Mouse (Mus musculus) hematopoietic stem cell, adult 5-6 weeks (primary cell): Measurements from ENCODE around the gene Ap4m1. TPM values are rescaled to one million over a fixed set of nuclear protein-coding genes. Genes with fewer than 3 reads are reported as not detected.

Experiments used
- ATAC-seq, 2 experiments: fragments of 125-278 bp in 1 of 2; replicated peaks in 1 of 2; 2 replicates each; pipeline ENCODE4 v1.8.0; 2016 to 2017; ENCODE audit warnings: inconsistent platforms in 2 of 2, mild to moderate bottlenecking in 2 of 2, moderate number of reproducible peaks in 2 of 2, low read depth in 1 of 2, moderate TSS enrichment in 1 of 2; ENCODE audit not compliant: low FRiP score in 2 of 2, poor library complexity in 2 of 2, severe bottlenecking in 2 of 2, insufficient read depth in 1 of 2, low TSS enrichment in 1 of 2
- total RNA-seq: library from RNA; stranded (forward); fragments of 172-1452, 232-1000 nt; gene quantifications from 2 replicates; pipeline ENCODE4 v1.2.3, GENCODE M21; 2017

The Ap4m1 gene
- 34.8 and 50.0 TPM in 2 replicates for total RNA-seq

GRCm38 (mm10) chr5:138171695-138172491 lies at the start of gene Ap4m1, which contains the start of gene Mcm7:
Gene Ap4m1 (plus strand): TSS chr5:138172002.
Gene Mcm7 (minus strand): TSS chr5:138172422.
- ATAC-seq = peak; percentile 73 to 77

DNA sequence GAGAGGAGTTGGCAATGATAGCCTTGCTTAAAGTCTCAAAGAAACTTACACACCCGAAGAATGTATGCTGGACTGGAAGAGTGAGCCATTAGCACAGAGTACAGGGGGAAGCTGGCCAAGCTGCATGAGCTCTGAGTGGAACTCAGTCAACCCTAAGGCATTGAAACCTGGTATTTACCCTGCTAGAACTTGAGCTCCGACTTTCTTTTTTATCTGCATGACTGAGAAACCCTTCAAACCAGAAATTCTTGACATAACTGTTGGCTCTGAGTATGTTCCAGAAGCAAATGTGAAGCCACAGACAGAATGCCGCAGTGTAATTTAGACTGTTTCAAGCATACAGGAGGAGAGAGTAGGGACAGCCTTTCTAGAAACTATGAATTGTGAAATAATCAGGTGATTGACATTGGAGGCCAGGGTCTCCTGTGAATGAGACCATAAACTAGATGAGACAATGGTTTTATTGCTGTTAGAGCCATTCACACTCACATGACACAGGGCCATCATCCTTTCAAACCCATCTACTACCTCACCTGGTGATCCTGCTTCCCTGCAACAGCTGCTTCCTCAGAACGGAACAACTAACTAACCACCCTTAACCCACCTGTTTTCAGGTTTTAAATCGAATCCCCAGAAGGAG lies 39.3 kb upstream of the Ap4m1 start:
- no peak for ATAC-seq

DNA sequence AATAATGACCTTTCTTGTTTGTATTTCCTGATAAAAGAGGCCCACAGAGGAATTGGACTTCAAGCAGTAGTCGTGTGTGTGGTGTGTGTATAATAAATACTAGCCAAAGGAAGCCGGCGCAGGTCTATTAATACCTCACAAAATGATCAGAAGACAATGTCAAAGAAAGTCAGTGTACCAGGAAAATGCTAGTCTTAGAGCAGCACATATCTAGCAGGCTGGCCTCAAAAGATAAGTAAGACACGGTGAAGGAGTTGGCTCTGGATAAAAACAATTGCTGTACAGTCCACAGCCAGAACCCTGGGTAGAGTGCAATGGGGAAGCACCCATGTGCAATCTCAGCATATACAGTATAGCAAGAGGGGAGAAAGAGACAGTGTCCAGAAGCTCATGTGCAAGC lies 34.5 kb upstream of the Ap4m1 start:
- ATAC-seq = no peak

DNA sequence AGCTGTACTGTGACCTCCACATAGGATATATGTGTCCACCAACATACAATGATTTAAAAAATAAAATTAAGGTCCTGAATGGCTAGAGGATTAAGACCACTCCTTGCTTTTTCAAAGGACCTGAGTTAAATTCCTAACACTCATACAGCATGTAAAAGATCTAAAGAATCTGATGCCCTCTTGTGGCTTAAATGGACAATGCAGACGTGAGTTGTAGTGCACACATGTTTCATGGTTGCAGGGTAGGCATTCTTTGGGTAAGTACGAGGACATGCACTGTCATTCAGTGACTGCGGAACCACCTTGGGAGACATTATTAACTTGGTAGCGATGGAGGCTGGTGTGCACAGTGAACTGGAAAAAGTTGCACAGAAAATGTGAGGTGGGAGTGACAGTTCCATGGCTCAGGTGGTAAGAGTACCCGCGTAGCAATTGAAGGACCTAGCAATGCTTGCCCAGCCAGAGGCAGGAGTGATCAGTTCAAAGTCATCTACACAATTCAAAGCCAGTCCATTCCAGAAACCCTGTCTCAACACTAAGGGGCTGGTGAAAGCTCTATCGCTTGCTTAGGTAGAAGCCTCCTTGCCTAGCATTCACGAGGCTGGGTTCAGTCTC lies 33.8 kb upstream of the Ap4m1 start:
- peak; percentile 62 to 83 for ATAC-seq

GRCm38 (mm10) chr5:138138585-138138984 lies 33.2 kb upstream of the Ap4m1 start:
- peak; percentile 63 to 65; a peak in 3 of 4 replicates for ATAC-seq

DNA sequence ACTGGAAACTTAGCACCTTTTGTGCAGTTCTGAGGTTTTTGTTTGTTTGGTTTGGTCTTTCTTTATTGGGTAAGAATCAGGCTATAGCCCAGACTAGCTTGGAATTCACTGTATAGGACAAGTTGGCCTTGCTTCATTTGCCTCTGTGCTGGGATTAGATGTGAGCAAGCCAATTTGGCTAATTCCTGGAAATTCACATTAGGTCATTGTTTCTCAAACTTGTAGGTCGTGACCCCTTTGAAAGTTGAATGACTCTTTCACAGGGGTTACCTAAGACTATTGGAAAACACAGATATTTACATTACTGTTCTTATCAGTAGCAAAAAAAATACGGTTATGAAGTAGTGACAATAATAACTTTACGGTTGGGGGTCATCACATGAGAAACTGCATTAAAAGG lies 17.4 kb upstream of the Ap4m1 start:
- no peak for ATAC-seq

DNA sequence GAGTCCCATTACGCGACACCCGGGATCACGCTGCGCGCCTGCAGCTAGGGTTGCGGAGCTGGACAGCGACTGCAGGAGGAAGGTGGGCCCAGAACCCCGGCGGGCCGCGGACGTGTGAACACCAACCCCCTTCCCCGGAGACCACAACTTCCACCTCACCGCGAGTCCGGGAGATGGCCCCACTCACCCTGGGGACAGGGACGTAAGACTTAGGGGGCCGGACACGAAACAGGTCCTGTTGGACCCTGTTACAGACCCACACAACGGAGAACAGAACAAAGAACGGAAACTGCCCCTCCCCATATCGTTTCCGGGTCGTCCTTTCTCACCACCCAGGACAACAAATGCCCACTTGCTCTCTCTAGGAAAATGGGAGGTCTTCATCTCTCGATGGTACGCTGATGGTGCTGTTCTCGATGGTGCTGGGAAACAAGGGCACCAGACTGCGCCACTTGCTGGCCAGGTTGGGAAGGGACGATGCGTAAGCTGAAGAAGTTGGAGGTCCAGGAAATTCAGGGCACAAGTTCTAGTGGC lies 16.3 kb upstream of the Ap4m1 start, which contains the start of gene Zfp113:
Gene Zfp113, minus strand, starts transcription at position 302 of the 534 bp plus-strand sequence.
- ATAC-seq = peak; percentile 94 to 97

DNA sequence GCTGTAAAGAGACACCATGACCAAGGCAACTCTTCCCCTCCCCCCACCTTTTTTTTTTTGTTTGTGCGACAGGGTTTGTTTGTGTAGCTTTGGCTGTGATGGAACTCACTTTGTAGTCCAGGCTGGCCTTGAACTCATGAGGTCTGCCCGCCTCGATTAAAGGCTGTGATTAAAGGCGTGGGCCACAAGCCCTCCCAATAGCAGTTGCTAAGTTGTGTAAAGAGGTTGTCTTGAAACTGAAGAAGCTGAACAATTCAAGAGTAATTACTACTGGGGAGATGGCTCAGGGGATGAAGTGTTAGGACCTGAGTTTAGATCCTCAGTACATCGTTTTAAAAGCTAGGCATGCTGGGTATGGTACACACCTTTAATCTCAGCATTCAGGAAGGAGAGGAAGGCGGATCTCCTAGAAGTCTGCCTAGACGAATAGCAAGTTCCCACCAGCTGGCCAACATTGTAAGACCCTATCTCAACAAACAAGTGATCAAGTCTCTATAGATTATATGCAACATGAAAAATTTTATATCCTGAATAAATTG lies 11.5 kb upstream of the Ap4m1 start:
- no peak for ATAC-seq

- peak; percentile 95 for ATAC-seq
Measured at GRCm38 (mm10) chr5:138160842-138161665, 10.7 kb upstream of the Ap4m1 start, which contains the start of gene Cops6. Gene Cops6 (plus strand): TSS chr5:138161071.

DNA sequence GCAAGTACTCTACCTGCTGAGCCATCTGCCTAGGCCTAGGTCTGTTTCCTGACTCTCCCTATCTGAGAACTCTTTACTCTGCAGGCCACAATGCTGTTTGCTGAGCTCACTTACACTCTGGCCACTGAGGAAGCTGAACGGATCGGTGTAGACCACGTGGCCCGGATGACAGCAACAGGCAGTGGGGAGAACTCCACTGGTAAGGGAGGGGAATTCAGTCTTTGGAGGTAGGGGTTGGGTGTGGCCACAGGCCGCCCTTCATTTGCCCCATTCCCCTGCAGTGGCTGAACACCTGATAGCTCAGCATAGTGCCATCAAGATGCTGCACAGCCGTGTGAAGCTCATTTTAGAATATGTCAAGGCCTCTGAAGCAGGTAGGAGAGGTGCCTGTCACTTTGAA lies 8.8 kb upstream of the Ap4m1 start:
- no peak for ATAC-seq

- ATAC-seq = no peak
Measured at GRCm38 (mm10) chr5:138163610-138164009, 8.2 kb upstream of the Ap4m1 start.

DNA sequence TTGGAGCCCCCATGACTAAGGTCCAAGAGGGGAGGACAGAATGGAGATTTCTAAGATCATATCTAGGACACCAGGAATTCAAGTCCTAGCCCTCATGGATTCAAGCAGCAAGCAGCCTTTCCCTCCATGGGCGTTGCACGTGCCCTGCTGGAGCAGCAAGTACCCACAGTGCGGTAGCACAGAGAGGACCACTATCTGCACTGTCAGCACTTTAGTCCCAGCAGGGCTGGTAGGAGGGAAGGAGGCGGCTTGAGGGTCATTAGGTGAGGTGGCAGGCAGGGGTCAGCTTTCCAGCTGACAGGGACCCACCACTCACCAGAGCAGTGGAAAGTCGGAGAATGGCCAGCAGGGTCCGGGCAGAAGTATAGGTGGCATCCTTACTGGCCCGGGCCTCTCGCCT lies 6.2 kb upstream of the Ap4m1 start:
- ATAC-seq = no peak

GRCm38 (mm10) chr5:138170936-138171561 lies 753 bp upstream of the Ap4m1 start:
- ATAC-seq = peak; percentile 75

GRCm38 (mm10) chr5:138173217-138173616 lies 1.4 kb downstream of the Ap4m1 start:
- ATAC-seq = no peak

GRCm38 (mm10) chr5:138186950-138187638 lies 15.3 kb downstream of the Ap4m1 start, which contains the start of the genes Taf6 and Cnpy4:
Gene Taf6 (minus strand): TSS chr5:138187451.
Gene Cnpy4 (plus strand): TSS chr5:138187485.
- ATAC-seq = peak; percentile 81 to 83
